Mouse (Mus musculus): ENCODE data around the gene Srsf9. TPM values are rescaled to one million over a fixed set of nuclear protein-coding genes. Genes with fewer than 3 reads are reported as not detected.

Srsf9 gene
- total and polyA plus RNA-seq, 2 experiments, result 17.0 to 25.2 TPM

GRCm38 (mm10) chr5:115359851-115360372, 32.9 kb downstream of the Srsf9 start:
- H3K36me3 ChIP-seq (ENCODE audit: control insufficient read depth, insufficient read depth, low read length), result no peaks in the 10 kb centered on the region
- no peak overlapping the region for H3K4me3 ChIP-seq (ENCODE audit: insufficient read depth, low read depth, low read length)
- H3K79me2 ChIP-seq (ENCODE audit: control insufficient read depth, insufficient read depth, low read length), result no peaks in the 10 kb centered on the region
- H3K9ac ChIP-seq (ENCODE audit: low read depth, low read length), result no peak overlapping the region
- H3K27me3 ChIP-seq (ENCODE audit: control insufficient read depth, insufficient read depth, low read length), result no peaks in the 10 kb centered on the region; the same call in none of the 2 replicates
- no peak for DNase-seq (ENCODE audit: extremely low read depth, low read depth, low spot score)
- 79% methylated on average over 5 of the region's 5 CpGs for WGBS
- TF ChIP-seq CTCF (IDR thresholded peaks at IDR 0.05; ENCODE audit: low read depth, low read length) (no peak), POLR2A (IDR thresholded peaks at IDR 0.05; ENCODE audit: extremely low read depth, insufficient read depth, low read length) (no peak)
- no peaks in the 10 kb centered on the region for H3K4me1 ChIP-seq (ENCODE audit: control insufficient read depth, insufficient read depth, low read length)
- H3K27ac ChIP-seq (replicated peaks; ENCODE audit: insufficient read depth, low read depth, low read length), result no peak overlapping the region

DNA sequence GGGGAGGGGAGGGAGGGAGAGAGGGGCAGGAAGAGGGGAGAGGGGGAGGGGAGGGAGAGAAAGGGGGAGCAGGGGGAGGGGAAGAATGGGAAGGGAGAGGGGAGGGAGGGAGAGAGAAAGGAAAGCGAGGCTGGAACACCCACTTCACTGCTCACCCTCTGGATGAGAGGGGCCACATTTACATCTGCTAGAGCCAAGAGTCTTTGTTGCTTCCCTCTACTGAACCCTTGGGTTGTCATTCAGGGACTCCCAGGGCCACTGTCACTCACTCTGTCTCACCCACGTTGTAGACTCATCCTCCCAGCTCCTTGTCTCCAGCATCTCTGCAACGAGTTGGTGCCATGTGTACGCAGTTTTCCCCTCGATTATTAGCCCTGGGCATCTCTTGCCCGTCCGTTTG, 35.2 kb downstream of the Srsf9 start:
- Histone ChIP-seq H3K27ac (replicated peaks; ENCODE audit: insufficient read depth, low read depth, low read length) (no peak overlapping the region), H3K27me3 (ENCODE audit: control insufficient read depth, insufficient read depth, low read length) (no peaks in the 10 kb centered on the region; the same call in 1 of the 2 replicates), H3K9ac (ENCODE audit: low read depth, low read length) (no peak overlapping the region), H3K79me2 (ENCODE audit: control insufficient read depth, insufficient read depth, low read length) (no peaks in the 10 kb centered on the region), H3K4me1 (ENCODE audit: control insufficient read depth, insufficient read depth, low read length) (no peaks in the 10 kb centered on the region), H3K36me3 (ENCODE audit: control insufficient read depth, insufficient read depth, low read length) (no peaks in the 10 kb centered on the region), H3K4me3 (ENCODE audit: insufficient read depth, low read depth, low read length) (no peak overlapping the region)
- no peak for TF ChIP-seq POLR2A (IDR thresholded peaks at IDR 0.05; ENCODE audit: extremely low read depth, insufficient read depth, low read length)
- TF ChIP-seq CTCF (IDR thresholded peaks at IDR 0.05; ENCODE audit: low read depth, low read length), result no peak
- 40% methylated on average over 7 of the region's 7 CpGs for WGBS
- no peak for DNase-seq (ENCODE audit: extremely low read depth, low read depth, low spot score)

DNA sequence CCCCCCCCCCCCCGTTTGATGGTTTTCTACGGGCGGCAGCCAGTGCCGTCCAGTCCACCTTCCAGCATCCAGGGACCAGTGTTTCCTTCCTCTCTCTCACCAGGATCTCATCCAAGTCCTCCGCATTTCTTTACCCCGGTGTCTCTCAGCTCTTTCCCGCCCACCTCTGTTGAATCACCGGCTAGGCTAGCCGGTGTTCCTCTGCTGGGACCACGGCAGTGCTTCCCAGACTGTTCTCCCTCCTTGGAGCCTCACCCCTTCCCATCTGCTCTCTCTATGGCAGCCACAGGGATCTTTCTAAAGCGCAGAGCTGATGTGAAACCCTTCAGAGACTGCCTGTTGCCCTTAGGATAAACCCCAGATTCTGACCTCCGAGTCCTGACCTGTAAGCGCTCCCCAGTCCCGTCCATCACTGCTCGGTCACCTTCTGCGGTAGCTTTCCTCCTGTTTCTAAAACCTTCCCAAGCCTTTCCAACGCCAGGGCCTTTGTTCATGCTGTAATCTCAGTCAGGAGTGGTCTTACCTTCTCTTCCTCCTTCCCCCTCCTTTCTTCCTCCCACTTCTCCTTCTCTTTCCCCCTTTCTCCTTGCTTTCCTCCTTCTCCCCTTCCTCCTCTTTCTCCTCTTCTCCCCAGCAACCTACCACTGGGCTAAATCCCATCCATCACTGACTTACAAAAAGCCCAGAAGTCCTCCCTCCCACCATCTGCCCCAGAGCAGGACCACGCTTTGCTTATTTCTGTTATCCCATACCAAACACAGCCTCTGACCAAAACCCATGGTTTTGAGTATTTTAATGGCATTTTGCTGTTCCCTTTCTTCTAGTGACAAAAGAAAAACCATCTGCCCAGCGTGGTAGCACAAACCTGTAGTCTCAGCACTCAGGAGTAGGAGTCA, 36.1 kb downstream of the Srsf9 start:
- no peak for DNase-seq (ENCODE audit: extremely low read depth, low read depth, low spot score)
- Histone ChIP-seq H3K9ac (ENCODE audit: low read depth, low read length) (no peak overlapping the region), H3K27ac (replicated peaks; ENCODE audit: insufficient read depth, low read depth, low read length) (no peak overlapping the region), H3K4me3 (ENCODE audit: insufficient read depth, low read depth, low read length) (no peak overlapping the region), H3K4me1 (ENCODE audit: control insufficient read depth, insufficient read depth, low read length) (no peaks in the 10 kb centered on the region), H3K36me3 (ENCODE audit: control insufficient read depth, insufficient read depth, low read length) (no peaks in the 10 kb centered on the region), H3K27me3 (ENCODE audit: control insufficient read depth, insufficient read depth, low read length) (no peaks in the 10 kb centered on the region; the same call in 1 of the 2 replicates), H3K79me2 (ENCODE audit: control insufficient read depth, insufficient read depth, low read length) (no peaks in the 10 kb centered on the region)
- 25% methylated on average over 19 of the region's 19 CpGs for WGBS
- no peak for TF ChIP-seq CTCF (IDR thresholded peaks at IDR 0.05; ENCODE audit: low read depth, low read length)
- no peak for TF ChIP-seq POLR2A (IDR thresholded peaks at IDR 0.05; ENCODE audit: extremely low read depth, insufficient read depth, low read length)

GRCm38 (mm10) chr5:115364782-115365181, 37.8 kb downstream of the Srsf9 start:
- WGBS, result 72% methylated on average over 4 of the region's 4 CpGs
- no peaks in the 10 kb centered on the region for H3K36me3 ChIP-seq (ENCODE audit: control insufficient read depth, insufficient read depth, low read length)
- no peaks in the 10 kb centered on the region; the same call in 1 of the 2 replicates for H3K27me3 ChIP-seq (ENCODE audit: control insufficient read depth, insufficient read depth, low read length)
- TF ChIP-seq POLR2A (IDR thresholded peaks at IDR 0.05; ENCODE audit: extremely low read depth, insufficient read depth, low read length) (no peak), CTCF (IDR thresholded peaks at IDR 0.05; ENCODE audit: low read depth, low read length) (no peak)
- H3K4me3 ChIP-seq (ENCODE audit: insufficient read depth, low read depth, low read length), result no peak overlapping the region
- H3K4me1 ChIP-seq (ENCODE audit: control insufficient read depth, insufficient read depth, low read length), result no peaks in the 10 kb centered on the region
- no peak overlapping the region for H3K9ac ChIP-seq (ENCODE audit: low read depth, low read length)
- no peak overlapping the region for H3K27ac ChIP-seq (replicated peaks; ENCODE audit: insufficient read depth, low read depth, low read length)
- DNase-seq (ENCODE audit: extremely low read depth, low read depth, low spot score), result no peak
- no peaks in the 10 kb centered on the region for H3K79me2 ChIP-seq (ENCODE audit: control insufficient read depth, insufficient read depth, low read length)

DNA sequence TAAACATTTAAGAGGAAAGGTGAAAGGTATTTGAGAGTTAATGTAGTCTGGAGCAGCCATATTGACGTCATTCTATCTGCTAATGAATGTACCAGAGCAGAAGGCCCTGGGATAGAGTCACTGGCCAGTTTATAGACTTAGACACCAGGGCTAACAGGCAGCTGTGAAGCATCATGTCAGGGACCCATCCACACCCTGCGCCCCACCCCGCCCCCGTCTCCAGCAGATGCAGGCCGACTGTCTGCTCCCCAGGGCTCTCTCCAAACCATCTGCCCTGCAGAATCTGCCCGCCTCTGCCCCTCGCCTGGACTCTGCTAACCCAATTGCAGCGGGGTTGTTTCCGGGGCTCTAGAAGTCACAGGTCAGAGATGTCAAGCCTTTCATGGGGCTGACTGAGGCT, 44.8 kb downstream of the Srsf9 start:
- Histone ChIP-seq H3K79me2 (ENCODE audit: control insufficient read depth, insufficient read depth, low read length) (no peaks in the 10 kb centered on the region), H3K27ac (replicated peaks; ENCODE audit: insufficient read depth, low read depth, low read length) (no peak overlapping the region), H3K36me3 (ENCODE audit: control insufficient read depth, insufficient read depth, low read length) (no peaks in the 10 kb centered on the region), H3K4me3 (ENCODE audit: insufficient read depth, low read depth, low read length) (no peak overlapping the region), H3K4me1 (ENCODE audit: control insufficient read depth, insufficient read depth, low read length) (no peaks in the 10 kb centered on the region), H3K27me3 (ENCODE audit: control insufficient read depth, insufficient read depth, low read length) (no peaks in the 10 kb centered on the region), H3K9ac (ENCODE audit: low read depth, low read length) (no peak overlapping the region)
- TF ChIP-seq CTCF (IDR thresholded peaks at IDR 0.05; ENCODE audit: low read depth, low read length) (no peak), POLR2A (IDR thresholded peaks at IDR 0.05; ENCODE audit: extremely low read depth, insufficient read depth, low read length) (no peak)
- no peak for DNase-seq (ENCODE audit: extremely low read depth, low read depth, low spot score)
- 73% methylated on average over 9 of the region's 9 CpGs for WGBS
